Mouse (Mus musculus) cerebellum, postnatal 25 days (tissue): ENCODE data around the gene Plch2.

ENCODE experiments used
- DNase-seq, 2 experiments: peaks; one replicate each; pipeline ENCODE4 v3.0.0; 2021; ENCODE audit warnings: mixed read lengths in 2 of 2

The Plch2 gene

GRCm38 (mm10) chr4:154985151-154985777 lies 71.3 kb downstream of the Plch2 start:
- DNase-seq = no peak

GRCm38 (mm10) chr4:154983767-154984166 lies 72.8 kb downstream of the Plch2 start:
- peak; percentile 43 to 46 for DNase-seq

GRCm38 (mm10) chr4:154982247-154983120 lies 74.1 kb downstream of the Plch2 start:
- DNase-seq = no peak

- DNase-seq = peak; percentile 77 to 79
These were observed 75.1 kb downstream of the Plch2 start for GRCm38 (mm10) chr4:154981530-154981929.

GRCm38 (mm10) chr4:154981076-154981475 lies 75.5 kb downstream of the Plch2 start:
- DNase-seq = no peak

- DNase-seq = peak in 1 of 2 experiments; percentile 59
These were observed 76.5 kb downstream of the Plch2 start for GRCm38 (mm10) chr4:154980110-154980509.

- peak; percentile 55 to 61 for DNase-seq
These were observed 82.4 kb downstream of the Plch2 start for GRCm38 (mm10) chr4:154974163-154974611.

GRCm38 (mm10) chr4:154972546-154972945 lies 84.0 kb downstream of the Plch2 start:
- no peak for DNase-seq

- DNase-seq = peak in 1 of 2 experiments; percentile 78
These were observed 89.4 kb downstream of the Plch2 start for GRCm38 (mm10) chr4:154967173-154967572.

GRCm38 (mm10) chr4:154965856-154966255 lies 90.7 kb downstream of the Plch2 start:
- no peak for DNase-seq

GRCm38 (mm10) chr4:154964581-154965235 lies 91.9 kb downstream of the Plch2 start:
- DNase-seq = no peak

GRCm38 (mm10) chr4:154963901-154964580 lies 92.5 kb downstream of the Plch2 start, which contains the start of gene Pank4:
TSS of gene Pank4 (plus strand) at chr4:154964123.
- DNase-seq = peak; percentile 96 to 97

- DNase-seq = peak in 1 of 2 experiments; percentile 40
These were observed 93.3 kb downstream of the Plch2 start for GRCm38 (mm10) chr4:154963190-154963836.

- DNase-seq = no peak
These were observed 93.9 kb downstream of the Plch2 start for GRCm38 (mm10) chr4:154962683-154963082.

- no peak for DNase-seq
These were observed 94.7 kb downstream of the Plch2 start for GRCm38 (mm10) chr4:154961911-154962310.

GRCm38 (mm10) chr4:154961226-154961738 lies 95.3 kb downstream of the Plch2 start:
- DNase-seq = peak; percentile 65 to 68

GRCm38 (mm10) chr4:154960690-154961225 lies 95.8 kb downstream of the Plch2 start, which contains the start of gene Hes5:
TSS of gene Hes5 (plus strand) at chr4:154960923.
- DNase-seq = peak; percentile 61

- peak in 1 of 2 experiments; percentile 52 for DNase-seq
These were observed 96.4 kb downstream of the Plch2 start for GRCm38 (mm10) chr4:154960021-154960689.

- no peak for DNase-seq
These were observed 98.0 kb downstream of the Plch2 start for GRCm38 (mm10) chr4:154958621-154959020.

- DNase-seq = peak; percentile 66 to 80
These were observed 98.4 kb downstream of the Plch2 start for GRCm38 (mm10) chr4:154958171-154958570.
